Mouse (Mus musculus) granulocyte monocyte progenitor cell, adult 5-6 weeks (primary cell): ENCODE measurements around the gene Selenon. TPM values are rescaled to one million over a fixed set of nuclear protein-coding genes. Genes with fewer than 3 reads are reported as not detected.

Experiments
- ATAC-seq: replicated peaks from 2 replicates; pipeline ENCODE4 v1.8.0; 2016; ENCODE audit warnings: mild to moderate bottlenecking, moderate TSS enrichment, inconsistent platforms; ENCODE audit not compliant: poor library complexity, severe bottlenecking
- total RNA-seq, 2 experiments: library from RNA; stranded (forward) in 1 of 2; stranded (reverse) in 1 of 2; fragments of 200-712, 200-1000 nt in 1 of 2; fragments of >200 nt in 1 of 2; fragmentation: Nextera tagmentation in 1 of 2; gene quantifications; 2 replicates each; pipeline ENCODE4 v1.2.3; 2014 to 2017

Selenon gene
- total RNA-seq, 2 experiments from 2014 or later: 3.2 to 32.4 TPM

GRCm38 (mm10) chr4:134579212-134579611 lies 27.2 kb upstream of the Selenon start:
- ATAC-seq: no peak

- ATAC-seq: no peak
These were observed 26.4 kb upstream of the Selenon start for GRCm38 (mm10) chr4:134578407-134578806.

- ATAC-seq: no peak
These were observed 25.3 kb upstream of the Selenon start for GRCm38 (mm10) chr4:134577281-134577680.

- no peak for ATAC-seq
These were observed 23.5 kb upstream of the Selenon start for GRCm38 (mm10) chr4:134575486-134575885.

DNA sequence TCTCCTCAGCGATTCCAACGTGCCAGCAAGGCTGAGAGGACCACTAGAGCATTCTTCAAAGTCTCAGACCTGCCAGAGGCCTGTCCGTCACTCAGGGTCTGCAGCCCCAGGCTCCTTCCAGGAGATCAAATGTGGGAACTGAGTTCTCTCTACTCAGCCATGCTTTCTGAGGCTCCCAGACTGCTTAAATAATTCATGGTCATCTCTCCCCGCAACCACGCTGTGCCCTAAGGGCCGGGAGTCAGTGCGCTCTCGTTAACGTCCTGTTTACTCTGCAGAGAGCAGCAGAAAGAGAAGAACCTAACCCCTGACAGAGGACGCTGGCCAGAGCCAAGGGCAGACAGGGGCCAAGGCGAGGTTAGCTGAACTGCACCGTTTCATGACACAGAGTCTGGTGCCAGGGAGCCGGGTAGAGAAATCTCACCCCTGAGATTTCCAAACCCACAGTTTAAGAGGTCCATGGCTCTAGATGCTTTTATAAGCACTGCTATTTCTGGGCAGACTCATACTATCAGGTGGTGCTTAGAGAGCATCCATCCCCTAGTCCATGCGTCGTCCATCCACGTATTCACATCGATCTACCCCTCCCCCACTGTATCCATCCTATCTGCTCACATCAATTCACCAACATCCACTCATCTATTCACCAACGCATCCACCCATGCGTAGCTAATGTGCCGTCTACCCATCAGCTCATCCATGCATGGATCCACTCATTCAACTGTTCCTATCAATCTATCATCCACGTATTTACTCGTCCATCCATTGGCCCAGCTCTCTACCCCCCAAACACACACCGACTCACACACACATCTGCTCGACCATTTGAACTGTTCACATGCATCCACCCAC lies 20.7 kb upstream of the Selenon start:
- no peak for ATAC-seq

GRCm38 (mm10) chr4:134570704-134571451 lies 18.9 kb upstream of the Selenon start:
- no peak for ATAC-seq

DNA sequence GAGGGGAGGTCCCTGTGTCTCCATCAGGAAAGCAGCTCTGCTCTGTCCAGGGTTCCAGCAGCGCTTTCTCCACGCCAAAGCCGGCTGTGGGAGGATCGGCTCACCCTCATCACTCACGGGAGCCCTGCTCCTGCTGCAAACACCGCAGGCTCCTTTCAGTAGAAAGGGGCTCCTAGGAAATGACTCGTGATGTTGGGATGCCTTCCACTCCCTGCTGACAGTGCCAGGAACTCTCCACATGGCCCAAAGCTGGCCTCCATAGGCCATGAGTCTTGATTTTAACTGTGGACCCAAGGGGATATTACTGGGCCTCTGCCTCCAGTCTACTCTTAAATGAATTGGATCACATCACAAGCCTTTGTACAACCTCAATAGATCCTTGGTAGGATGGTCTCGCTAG lies 17.9 kb upstream of the Selenon start:
- no peak for ATAC-seq

DNA sequence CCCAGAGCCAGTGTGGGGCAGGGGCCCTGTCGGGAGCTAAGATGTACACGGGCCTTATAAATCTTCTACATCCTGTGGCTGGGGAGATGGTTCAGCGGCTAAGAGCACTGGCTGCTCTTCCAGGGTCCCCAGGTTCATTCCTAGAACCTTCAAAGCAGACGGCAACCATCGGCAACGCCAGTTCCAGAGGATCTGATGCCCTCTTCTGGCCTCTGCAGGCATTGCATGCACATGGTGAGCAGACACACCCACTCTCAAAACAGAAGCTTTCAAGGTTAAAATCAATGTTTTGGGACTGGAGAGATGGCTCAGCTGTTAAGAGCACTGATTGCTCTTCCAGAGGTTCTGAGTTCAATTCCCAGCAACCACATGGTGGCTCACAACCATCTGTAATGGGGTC lies 17.2 kb upstream of the Selenon start:
- ATAC-seq: no peak

DNA sequence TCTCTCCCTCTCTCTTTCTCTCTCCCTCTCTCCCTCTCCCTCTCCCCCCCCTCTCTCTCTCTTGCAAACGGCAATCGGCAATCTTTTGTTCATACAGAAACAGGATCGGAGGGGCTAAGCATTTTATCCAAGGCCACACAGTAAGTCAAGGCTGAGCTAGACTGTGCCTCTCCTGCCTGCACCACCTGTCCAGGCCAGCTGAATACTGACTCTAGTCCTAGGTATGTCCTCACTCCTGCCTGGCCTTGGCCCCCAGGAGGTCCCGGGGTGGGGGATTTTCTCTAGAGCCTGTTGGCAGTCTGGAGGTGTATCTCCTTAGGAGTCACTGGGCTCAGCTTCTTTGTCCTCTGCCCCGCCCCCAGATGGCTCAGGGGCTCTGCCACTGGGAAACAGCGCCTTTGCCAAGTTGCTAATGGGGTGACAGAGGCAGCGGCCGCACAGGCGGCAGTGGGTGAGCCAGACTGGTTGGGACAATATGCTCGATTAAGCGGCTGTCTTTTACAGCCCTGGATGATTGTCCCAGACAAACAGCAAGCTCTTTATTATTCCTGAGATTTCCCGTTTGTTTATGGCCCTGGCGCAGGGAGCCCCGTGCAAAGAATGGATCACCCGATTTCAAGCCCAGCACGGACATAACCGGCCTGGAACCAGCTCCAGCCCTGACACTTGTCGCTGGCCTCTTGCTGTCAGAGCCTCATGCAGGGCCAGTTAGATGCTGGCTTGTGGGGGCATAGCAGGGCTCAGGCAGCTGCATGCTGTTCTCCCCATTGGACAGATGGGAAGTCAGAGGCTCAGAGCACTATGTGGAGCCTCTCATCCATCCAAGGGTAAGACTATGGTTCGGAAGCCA lies 15.6 kb upstream of the Selenon start:
- ATAC-seq: no peak

GRCm38 (mm10) chr4:134564093-134564492 lies 12.1 kb upstream of the Selenon start:
- ATAC-seq: no peak

GRCm38 (mm10) chr4:134563624-134564023 lies 11.7 kb upstream of the Selenon start:
- no peak for ATAC-seq

GRCm38 (mm10) chr4:134562014-134562413 lies 10.0 kb upstream of the Selenon start:
- ATAC-seq: no peak

GRCm38 (mm10) chr4:134560699-134561098 lies 8.7 kb upstream of the Selenon start:
- ATAC-seq: no peak

DNA sequence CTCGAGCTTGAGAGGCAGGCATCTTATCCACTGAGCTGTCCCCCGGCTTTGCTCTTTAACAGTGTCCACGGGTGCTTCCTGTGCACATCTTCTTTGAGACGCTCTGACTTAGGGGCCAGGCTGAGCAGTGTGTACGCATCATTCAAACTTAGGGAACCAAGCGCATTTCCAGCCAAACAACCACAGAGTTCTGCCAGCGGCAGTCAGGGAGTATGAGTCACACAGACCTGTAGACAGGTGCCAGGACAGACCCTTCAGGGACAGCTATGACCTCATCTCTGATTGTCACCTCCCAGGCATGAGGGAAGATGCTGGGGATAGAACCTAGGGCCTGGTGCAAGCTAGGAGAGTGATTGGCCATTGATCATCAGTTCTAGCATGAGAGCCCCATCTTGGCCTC lies 7.2 kb upstream of the Selenon start:
- peak; percentile 12 for ATAC-seq

DNA sequence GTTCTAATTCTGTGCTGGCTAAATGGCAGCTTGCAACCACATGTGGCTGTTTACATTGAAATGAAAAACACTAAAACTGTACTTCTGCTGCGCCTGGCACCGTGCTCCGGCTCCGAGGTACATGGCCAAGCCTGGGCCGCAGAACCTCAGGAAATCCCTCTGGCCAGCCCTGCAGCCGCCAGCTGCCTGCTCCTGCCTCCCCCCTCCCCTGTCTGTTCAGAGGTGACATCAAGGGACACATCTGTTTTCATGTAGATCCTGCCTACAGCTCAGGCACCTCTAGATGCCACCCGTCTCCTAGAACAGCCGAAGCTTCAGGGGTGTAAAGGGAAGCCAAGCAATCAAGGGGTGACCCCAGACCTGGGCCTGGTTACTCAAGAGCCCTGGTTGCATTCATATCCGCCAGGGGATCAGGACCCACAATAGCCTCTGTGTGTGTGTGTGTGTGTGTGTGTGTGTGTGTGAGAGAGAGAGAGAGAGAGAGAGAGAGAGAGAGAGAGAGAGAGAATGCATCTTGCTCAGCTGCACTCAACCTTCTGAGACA lies 6.7 kb upstream of the Selenon start:
- ATAC-seq: peak; percentile 72

- ATAC-seq: peak; percentile 62
These were observed 5.8 kb upstream of the Selenon start for GRCm38 (mm10) chr4:134557626-134558249.

- 0 out of 2 replicates have a peak, but pooled peaks have one; percentile 20 for ATAC-seq
These were observed 4.1 kb upstream of the Selenon start for GRCm38 (mm10) chr4:134555956-134556580.

DNA sequence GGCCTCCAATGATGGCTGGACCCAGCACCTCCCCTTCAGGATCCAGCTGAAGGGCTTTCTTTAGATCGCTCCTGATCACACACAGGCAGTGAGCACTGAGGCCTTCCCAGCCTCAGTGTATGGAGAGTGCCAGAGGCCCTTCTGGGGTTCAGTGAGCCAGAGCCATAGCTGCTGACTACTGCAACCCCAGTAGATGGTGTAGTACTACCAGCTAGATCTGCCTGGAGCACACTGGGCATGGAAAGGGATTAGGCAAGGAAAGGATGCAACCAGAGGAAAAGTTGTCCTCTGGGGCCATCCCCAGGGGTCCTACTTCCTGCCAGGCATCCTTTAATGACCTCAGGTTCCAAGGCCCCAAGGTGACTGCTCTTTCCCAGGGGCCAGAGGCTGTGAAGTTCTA lies 1.7 kb upstream of the Selenon start:
- no peak for ATAC-seq

DNA sequence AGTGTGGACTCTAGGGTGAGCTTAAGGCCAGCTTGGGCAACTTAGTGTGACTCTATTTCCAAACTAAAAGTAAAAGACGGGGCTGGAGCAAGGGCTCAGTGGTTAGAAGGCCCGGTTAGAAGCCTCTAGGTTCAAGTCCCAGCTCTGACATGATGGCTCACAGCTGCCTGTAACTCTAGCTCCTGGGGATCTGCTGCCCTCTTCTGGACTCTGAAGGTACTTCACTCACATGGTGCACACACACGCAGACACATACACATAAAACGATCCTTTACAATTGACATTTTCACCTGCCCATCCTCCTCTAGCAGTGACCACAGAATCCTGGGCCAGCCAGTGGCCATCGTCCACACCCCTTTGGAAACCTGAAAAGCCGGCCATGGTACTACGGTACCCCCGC lies 2.1 kb downstream of the Selenon start:
- ATAC-seq: no peak
